Mouse (Mus musculus): ENCODE measurements around the gene Thap8. TPM values are rescaled to one million over a fixed set of nuclear protein-coding genes. Genes with fewer than 3 reads are reported as not detected.

Thap8 gene
- polyA plus RNA-seq, 1 experiment from 2014 or later: 0.40 TPM

GRCm38 (mm10) chr7:30322285-30322667 is 42.4 kb downstream of the Thap8 start:
- Histone ChIP-seq H3K36me3 (peaks cover 10% of the 10 kb centered on the region; the same call in 1 of the 2 replicates), H3K4me2 (replicated peaks) (peak overlapping the region; percentile 63), H3K4me3 (peak overlapping the region; percentile 67), H3K4me1 (peaks cover 8% of the 10 kb centered on the region), H3K27ac (peak overlapping the region; percentile 83), H3K27me3 (no peaks in the 10 kb centered on the region), H3K9ac (peak overlapping the region; percentile 76), H3K9me3 (no peaks in the 10 kb centered on the region)
- ATAC-seq (ENCODE audit: insufficient number of reproducible peaks, insufficient read depth, low FRiP score, low TSS enrichment): peak; percentile 97
- under 1% methylated on average over 20 of the region's 20 CpGs for WGBS

GRCm38 (mm10) chr7:30322865-30323264 is 43.0 kb downstream of the Thap8 start:
- Histone ChIP-seq H3K4me1 (peaks cover 8% of the 10 kb centered on the region), H3K9me3 (no peaks in the 10 kb centered on the region), H3K4me2 (replicated peaks) (peak overlapping the region; percentile 63), H3K27me3 (no peaks in the 10 kb centered on the region), H3K27ac (0 out of 2 replicates have a peak overlapping the region, but pooled peaks have one; percentile 47), H3K4me3 (peak overlapping the region; percentile 67), H3K9ac (peak overlapping the region; percentile 39; the same call in 1 of the 2 replicates), H3K36me3 (peaks cover 10% of the 10 kb centered on the region; the same call in 1 of the 2 replicates)
- no peak for ATAC-seq (ENCODE audit: insufficient number of reproducible peaks, insufficient read depth, low FRiP score, low TSS enrichment)
- WGBS: 29% methylated on average over 6 of the region's 6 CpGs

- H3K4me1 ChIP-seq: peaks cover 8% of the 10 kb centered on the region
- H3K36me3 ChIP-seq: peaks cover 3% of the 10 kb centered on the region; the same call in 1 of the 2 replicates
- H3K9me3 ChIP-seq: no peaks in the 10 kb centered on the region
- 75% methylated on average over 3 of the region's 3 CpGs for WGBS
- peak within 1 kb of the TSS; percentile 39; the same call in 1 of the 2 replicates for H3K9ac ChIP-seq
- ATAC-seq (ENCODE audit: insufficient number of reproducible peaks, insufficient read depth, low FRiP score, low TSS enrichment): no peak
- H3K4me2 ChIP-seq (replicated peaks): peak within 1 kb of the TSS; percentile 63
- peak within 1 kb of the TSS; percentile 67 for H3K4me3 ChIP-seq
- no peak within 1 kb of the TSS for H3K27ac ChIP-seq
- H3K27me3 ChIP-seq: 0 out of 2 replicates have a peak, but pooled peaks cover 1% of the 10 kb centered on the region
These were observed 43.9 kb downstream of the Thap8 start, which contains the start of gene Sdhaf1 for GRCm38 (mm10) chr7:30323795-30324194. Gene Sdhaf1, minus strand, starts transcription at chr7:30323895.

GRCm38 (mm10) chr7:30324300-30324944 is 44.5 kb downstream of the Thap8 start:
- Histone ChIP-seq H3K9ac (no peak overlapping the region), H3K27me3 (0 out of 2 replicates have a peak, but pooled peaks cover 2% of the 10 kb centered on the region), H3K4me3 (no peak overlapping the region), H3K9me3 (no peaks in the 10 kb centered on the region), H3K27ac (no peak overlapping the region), H3K36me3 (peaks cover under 1% of the 10 kb centered on the region; the same call in 1 of the 2 replicates), H3K4me2 (replicated peaks) (no peak overlapping the region), H3K4me1 (peaks cover 8% of the 10 kb centered on the region)
- WGBS: 84% methylated on average over 5 of the region's 5 CpGs
- no peak for ATAC-seq (ENCODE audit: insufficient number of reproducible peaks, insufficient read depth, low FRiP score, low TSS enrichment)

- H3K9ac ChIP-seq: no peak overlapping the region
- no peaks in the 10 kb centered on the region for H3K36me3 ChIP-seq
- H3K4me2 ChIP-seq (replicated peaks): no peak overlapping the region
- no peak for ATAC-seq (ENCODE audit: insufficient number of reproducible peaks, insufficient read depth, low FRiP score, low TSS enrichment)
- peaks cover 8% of the 10 kb centered on the region for H3K4me1 ChIP-seq
- WGBS: 40% methylated on average over 2 of the region's 2 CpGs
- no peak overlapping the region for H3K27ac ChIP-seq
- 0 out of 2 replicates have a peak, but pooled peaks cover 2% of the 10 kb centered on the region for H3K27me3 ChIP-seq
- H3K9me3 ChIP-seq: no peaks in the 10 kb centered on the region
- no peak overlapping the region for H3K4me3 ChIP-seq
These were observed 45.5 kb downstream of the Thap8 start for GRCm38 (mm10) chr7:30325364-30325763.

GRCm38 (mm10) chr7:30326427-30326826 is 46.5 kb downstream of the Thap8 start:
- H3K4me1 ChIP-seq: no peaks in the 10 kb centered on the region; the same call in 1 of the 2 replicates
- H3K27ac ChIP-seq: no peak overlapping the region
- no peak overlapping the region for H3K9ac ChIP-seq
- no peak overlapping the region for H3K4me2 ChIP-seq (replicated peaks)
- no peaks in the 10 kb centered on the region for H3K9me3 ChIP-seq
- H3K36me3 ChIP-seq: no peaks in the 10 kb centered on the region
- H3K4me3 ChIP-seq: no peak overlapping the region
- ATAC-seq (ENCODE audit: insufficient number of reproducible peaks, insufficient read depth, low FRiP score, low TSS enrichment): no peak
- H3K27me3 ChIP-seq: 0 out of 2 replicates have a peak, but pooled peaks cover 2% of the 10 kb centered on the region

- H3K36me3 ChIP-seq: no peaks in the 10 kb centered on the region
- 63% methylated on average over 15 of the region's 15 CpGs for WGBS
- H3K4me1 ChIP-seq: no peaks in the 10 kb centered on the region; the same call in 1 of the 2 replicates
- H3K27ac ChIP-seq: no peak overlapping the region
- no peak overlapping the region for H3K9ac ChIP-seq
- 0 out of 2 replicates have a peak, but pooled peaks cover 2% of the 10 kb centered on the region for H3K27me3 ChIP-seq
- H3K4me2 ChIP-seq (replicated peaks): no peak overlapping the region
- no peak for ATAC-seq (ENCODE audit: insufficient number of reproducible peaks, insufficient read depth, low FRiP score, low TSS enrichment)
- H3K4me3 ChIP-seq: no peak overlapping the region
- no peaks in the 10 kb centered on the region for H3K9me3 ChIP-seq
These were observed 47.2 kb downstream of the Thap8 start for GRCm38 (mm10) chr7:30327140-30327539.

- Histone ChIP-seq H3K4me2 (replicated peaks) (no peak overlapping the region), H3K27me3 (peaks cover 2% of the 10 kb centered on the region; the same call in 1 of the 2 replicates), H3K36me3 (no peaks in the 10 kb centered on the region), H3K9ac (no peak overlapping the region), H3K4me1 (no peaks in the 10 kb centered on the region; the same call in 1 of the 2 replicates), H3K27ac (no peak overlapping the region), H3K4me3 (no peak overlapping the region), H3K9me3 (no peaks in the 10 kb centered on the region)
- no peak for ATAC-seq (ENCODE audit: insufficient number of reproducible peaks, insufficient read depth, low FRiP score, low TSS enrichment)
- 51% methylated on average over 10 of the region's 10 CpGs for WGBS
These were observed 48.5 kb downstream of the Thap8 start for GRCm38 (mm10) chr7:30328379-30328778.

- Histone ChIP-seq H3K9ac (no peak overlapping the region), H3K4me2 (replicated peaks) (peak overlapping the region; percentile 24), H3K9me3 (no peaks in the 10 kb centered on the region), H3K4me3 (no peak overlapping the region), H3K27me3 (peaks cover 26% of the 10 kb centered on the region), H3K36me3 (no peaks in the 10 kb centered on the region), H3K27ac (no peak overlapping the region), H3K4me1 (no peaks in the 10 kb centered on the region; the same call in 1 of the 2 replicates)
- peak; percentile 76; the same call in 1 of the 2 replicates for ATAC-seq (ENCODE audit: insufficient number of reproducible peaks, insufficient read depth, low FRiP score, low TSS enrichment)
- 5% methylated on average over 13 of the region's 13 CpGs for WGBS
These were observed 52.0 kb downstream of the Thap8 start for GRCm38 (mm10) chr7:30331887-30332286.

- WGBS: 67% methylated on average over 18 of the region's 18 CpGs
- Histone ChIP-seq H3K27me3 (peaks cover 26% of the 10 kb centered on the region), H3K4me1 (no peaks in the 10 kb centered on the region; the same call in 1 of the 2 replicates), H3K9ac (no peak overlapping the region), H3K9me3 (no peaks in the 10 kb centered on the region), H3K4me2 (replicated peaks) (no peak overlapping the region), H3K4me3 (no peak overlapping the region), H3K27ac (no peak overlapping the region), H3K36me3 (no peaks in the 10 kb centered on the region)
- no peak for ATAC-seq (ENCODE audit: insufficient number of reproducible peaks, insufficient read depth, low FRiP score, low TSS enrichment)
These were observed 52.8 kb downstream of the Thap8 start for GRCm38 (mm10) chr7:30332622-30333259.

GRCm38 (mm10) chr7:30333436-30333835 is 53.5 kb downstream of the Thap8 start:
- Histone ChIP-seq H3K36me3 (no peaks in the 10 kb centered on the region), H3K27me3 (peaks cover 26% of the 10 kb centered on the region), H3K4me2 (replicated peaks) (no peak overlapping the region), H3K4me1 (no peaks in the 10 kb centered on the region; the same call in 1 of the 2 replicates), H3K4me3 (no peak overlapping the region), H3K9ac (no peak overlapping the region), H3K27ac (no peak overlapping the region), H3K9me3 (no peaks in the 10 kb centered on the region)
- WGBS: 56% methylated on average over 4 of the region's 4 CpGs
- ATAC-seq (ENCODE audit: insufficient number of reproducible peaks, insufficient read depth, low FRiP score, low TSS enrichment): 0 out of 2 replicates have a peak, but pooled peaks have one; percentile 36

Data from embryonic facial prominence, embryonic 12.5 days (tissue).